Mouse (Mus musculus): Measurements from ENCODE around the gene Ggt1. TPM values are rescaled to one million over a fixed set of nuclear protein-coding genes. Genes with fewer than 3 reads are reported as not detected.

Gene Ggt1
- total and polyA plus RNA-seq, 3 experiments: 1.3 to 3.8 (median 2.1) TPM

- H3K27ac ChIP-seq (ENCODE audit: insufficient read depth, low read depth): no peak overlapping the region
- peaks cover 2 to 18% of the 10 kb centered on the region in 2 experiments; a peak in 3 of 4 replicates for H3K4me1 ChIP-seq (ENCODE audit: control insufficient read depth in 1 of 2, insufficient read depth in 2 of 2)
- H3K4me3 ChIP-seq (replicated peaks in 1 of 3; ENCODE audit: low read depth in 2 of 3, low read length in 2 of 3, poor library complexity in 1 of 3): no peak overlapping the region
- DNase-seq (ENCODE audit: extremely low read depth): no peak
- no peaks in the 10 kb centered on the region for H3K27me3 ChIP-seq (replicated peaks)
- peaks cover 6% of the 10 kb centered on the region for H3K9me3 ChIP-seq (replicated peaks; ENCODE audit: low read length)
- no peak overlapping the region for H3K9ac ChIP-seq (ENCODE audit: insufficient read depth, low read depth)
- no peaks in the 10 kb centered on the region for H3K79me2 ChIP-seq (replicated peaks; ENCODE audit: control insufficient read depth, extremely low read depth, insufficient read depth, poor library complexity, severe bottlenecking)
- dilution Hi-C loops (cut with MboI; ENCODE audit: extremely low pct_ligation_motif_present, extremely low pct_unique_long_range_greater_than_20kb, low sequenced_read_pairs) (no loop called here), in situ Hi-C loops (cut with MboI; ENCODE audit: low pct_ligation_motif_present, low pct_unique_long_range_greater_than_20kb, low sequenced_read_pairs) (loop anchor here (10.0 kb wide), 1 partner anchor 48 kb away; the partner anchor contains the start of gene Ggt5)
- H3K4me2 ChIP-seq (ENCODE audit: insufficient read depth, low read depth, poor library complexity, severe bottlenecking): no peak overlapping the region
- no peak for TF ChIP-seq MEF2A (IDR thresholded peaks at IDR 0.05; ENCODE audit: borderline replicate concordance, low read depth, low read length)
- TF ChIP-seq EP300 (IDR thresholded peaks at IDR 0.05; ENCODE audit: low read length): no peak
- TF ChIP-seq SMC3 (IDR thresholded peaks at IDR 0.05; ENCODE audit: low read depth, low read length): no peak
- TF ChIP-seq ZNF384 (IDR thresholded peaks at IDR 0.05; ENCODE audit: low read depth, low read length): no peak
- no peak for TF ChIP-seq JUN (IDR thresholded peaks at IDR 0.05; ENCODE audit: insufficient read depth, low read depth, low read length)
- TF ChIP-seq E2F4 (IDR thresholded peaks at IDR 0.05; ENCODE audit: insufficient replicate concordance, low read depth, low read length): no peak
- no peak for TF ChIP-seq PAX5 (IDR thresholded peaks at IDR 0.05; ENCODE audit: low read length)
- H3K36me3 ChIP-seq (replicated peaks in 1 of 2; ENCODE audit: control insufficient read depth in 1 of 2, insufficient read depth in 1 of 2, low read length in 1 of 2): peaks cover 0 to 15% of the 10 kb centered on the region in 2 experiments
Measured at GRCm38 (mm10) chr10:75633048-75633447, 71.6 kb downstream of the Ggt1 start.

- Histone ChIP-seq H3K36me3 (replicated peaks in 1 of 2; ENCODE audit: control insufficient read depth in 1 of 2, insufficient read depth in 1 of 2, low read length in 1 of 2) (peaks cover 0 to 21% of the 10 kb centered on the region in 2 experiments), H3K4me1 (ENCODE audit: control insufficient read depth in 1 of 2, insufficient read depth in 2 of 2) (peaks cover 8 to 18% of the 10 kb centered on the region in 2 experiments; a peak in 3 of 4 replicates), H3K4me2 (ENCODE audit: insufficient read depth, low read depth, poor library complexity, severe bottlenecking) (no peak overlapping the region), H3K9ac (ENCODE audit: insufficient read depth, low read depth) (no peak overlapping the region), H3K9me3 (replicated peaks; ENCODE audit: low read length) (peaks cover 6% of the 10 kb centered on the region), H3K27me3 (replicated peaks) (no peaks in the 10 kb centered on the region), H3K4me3 (replicated peaks in 1 of 3; ENCODE audit: low read depth in 2 of 3, low read length in 2 of 3, poor library complexity in 1 of 3) (no peak overlapping the region), H3K27ac (ENCODE audit: insufficient read depth, low read depth) (no peak overlapping the region), H3K79me2 (replicated peaks; ENCODE audit: control insufficient read depth, extremely low read depth, insufficient read depth, poor library complexity, severe bottlenecking) (no peaks in the 10 kb centered on the region)
- in situ Hi-C loops (cut with MboI; ENCODE audit: low pct_ligation_motif_present, low pct_unique_long_range_greater_than_20kb, low sequenced_read_pairs) (loop anchor here (10.0 kb wide), 1 partner anchor 49 kb away; the partner anchor contains the start of gene Ggt5), dilution Hi-C loops (cut with MboI; ENCODE audit: extremely low pct_ligation_motif_present, extremely low pct_unique_long_range_greater_than_20kb, low sequenced_read_pairs) (no loop called here)
- TF ChIP-seq HCFC1 (IDR thresholded peaks at IDR 0.05; ENCODE audit: low read depth, low read length) (peak; percentile 78), JUN (IDR thresholded peaks at IDR 0.05; ENCODE audit: insufficient read depth, low read depth, low read length) (no peak)
- no peak for DNase-seq (ENCODE audit: extremely low read depth)
Measured at GRCm38 (mm10) chr10:75633576-75634139, 72.3 kb downstream of the Ggt1 start.

GRCm38 (mm10) chr10:75634610-75635009 lies 73.2 kb downstream of the Ggt1 start:
- Histone ChIP-seq H3K4me2 (ENCODE audit: insufficient read depth, low read depth, poor library complexity, severe bottlenecking) (no peak overlapping the region), H3K27ac (ENCODE audit: insufficient read depth, low read depth) (no peak overlapping the region), H3K27me3 (replicated peaks) (no peaks in the 10 kb centered on the region), H3K36me3 (replicated peaks in 1 of 2; ENCODE audit: control insufficient read depth in 1 of 2, insufficient read depth in 1 of 2, low read length in 1 of 2) (peaks cover 0 to 30% of the 10 kb centered on the region in 2 experiments), H3K4me1 (ENCODE audit: control insufficient read depth in 1 of 2, insufficient read depth in 2 of 2) (peaks cover 10 to 18% of the 10 kb centered on the region in 2 experiments; a peak in 3 of 4 replicates), H3K9ac (ENCODE audit: insufficient read depth, low read depth) (no peak overlapping the region), H3K79me2 (replicated peaks; ENCODE audit: control insufficient read depth, extremely low read depth, insufficient read depth, poor library complexity, severe bottlenecking) (no peaks in the 10 kb centered on the region), H3K4me3 (replicated peaks in 1 of 3; ENCODE audit: low read depth in 2 of 3, low read length in 2 of 3, poor library complexity in 1 of 3) (no peak overlapping the region), H3K9me3 (replicated peaks; ENCODE audit: low read length) (peaks cover 3% of the 10 kb centered on the region)
- dilution Hi-C loops (cut with MboI; ENCODE audit: extremely low pct_ligation_motif_present, extremely low pct_unique_long_range_greater_than_20kb, low sequenced_read_pairs): no loop called here
- DNase-seq (ENCODE audit: extremely low read depth): no peak
- in situ Hi-C loops (cut with MboI; ENCODE audit: low pct_ligation_motif_present, low pct_unique_long_range_greater_than_20kb, low sequenced_read_pairs): loop anchor here (10.0 kb wide), 1 partner anchor 50 kb away; the partner anchor contains the start of gene Ggt5
- TF ChIP-seq TBP (conservative IDR thresholded peaks at IDR 0.05; ENCODE audit: low read depth, low read length): no peak
- no peak for TF ChIP-seq TCF12 (IDR thresholded peaks at IDR 0.05; ENCODE audit: low read depth, low read length)
- TF ChIP-seq RAD21 (IDR thresholded peaks at IDR 0.05; ENCODE audit: low read depth, low read length): no peak
- no peak for TF ChIP-seq USF2 (conservative IDR thresholded peaks at IDR 0.05; ENCODE audit: low read depth, low read length)
- TF ChIP-seq NELFE (IDR thresholded peaks at IDR 0.05; ENCODE audit: low read depth, low read length): no peak
- no peak for TF ChIP-seq MXI1 (IDR thresholded peaks at IDR 0.05; ENCODE audit: low read depth, low read length)
- no peak for TF ChIP-seq USF1 (IDR thresholded peaks at IDR 0.05; ENCODE audit: low read depth, low read length)
- no peak for TF ChIP-seq RCOR1 (conservative IDR thresholded peaks at IDR 0.05; ENCODE audit: low read depth, low read length)
- no peak for TF ChIP-seq EP300 (IDR thresholded peaks at IDR 0.05; ENCODE audit: low read length)
